Mouse (Mus musculus) spleen, adult 2 months (tissue): ENCODE measurements around the gene Rab33b. TPM values are rescaled to one million over a fixed set of nuclear protein-coding genes. Genes with fewer than 3 reads are reported as not detected.

ENCODE experiments used
- DNase-seq, 2 experiments: peaks; one replicate each; pipeline versions ENCODE4 v3.0.0 to v3.0.0-alpha.2; 2012 to 2021; ENCODE audit warnings: low spot score in 2 of 2, low read depth in 1 of 2
- H3K27ac ChIP-seq: fragments of 200-500 bp; 2 replicates; pipeline ENCODE4 v1.5.1; 2012; ENCODE audit warnings: low read length, inconsistent platforms; ENCODE audit not compliant: insufficient read depth
- H3K27me3 ChIP-seq: fragments of 200-500 bp; 2 replicates; pipeline ENCODE4 v1.6.1; 2012; ENCODE audit warnings: mild to moderate bottlenecking, moderate library complexity, low read length, inconsistent platforms; ENCODE audit not compliant: control insufficient read depth, insufficient read depth
- H3K36me3 ChIP-seq: fragments of 200-500 bp; 2 replicates; pipeline ENCODE4 v1.6.1; 2012; ENCODE audit warnings: mild to moderate bottlenecking, low read length, inconsistent platforms; ENCODE audit not compliant: control insufficient read depth, insufficient read depth
- H3K4me1 ChIP-seq: fragments of 200-500 bp; 2 replicates; pipeline ENCODE4 v1.6.1; 2011; ENCODE audit warnings: inconsistent platforms; ENCODE audit not compliant: control insufficient read depth, insufficient read depth, insufficient read length
- H3K4me3 ChIP-seq: fragments of 200-500 bp; 2 replicates; pipeline ENCODE4 v1.5.1; 2011; ENCODE audit warnings: mild to moderate bottlenecking, inconsistent platforms; ENCODE audit not compliant: insufficient read depth, insufficient read length; ENCODE audit errors: extremely low read depth
- CTCF ChIP-seq: fragments of 200-500 bp; IDR thresholded peaks from 2 replicates; pipeline ENCODE4 v1.5.1; 2011; ENCODE audit warnings: mild to moderate bottlenecking, inconsistent platforms; ENCODE audit not compliant: insufficient read depth, insufficient read length, insufficient replicate concordance; ENCODE audit errors: extremely low read depth
- POLR2A ChIP-seq: fragments of 200-500 bp; IDR thresholded peaks from 2 replicates; pipeline ENCODE4 v1.6.1; 2011; ENCODE audit warnings: low read depth, low read length, inconsistent platforms
- WGBS: fragments of 180-500 bp; shearing (Covaris S2); methylation state at CpG from one replicate; pipeline ENCODE4 v1.1.7; 2018; 5-methylcytosine and 5-hydroxymethylcytosine counted together
- polyA plus RNA-seq: library from polyadenylated mRNA; depleted of rRNA; stranded (reverse); fragments of >200 nt; gene quantifications from 2 replicates; pipeline ENCODE4 v1.2.3, GENCODE M21; 2012; rRNA removed

Gene Rab33b
- polyA plus RNA-seq, 1 experiment = 6.9 TPM

DNA sequence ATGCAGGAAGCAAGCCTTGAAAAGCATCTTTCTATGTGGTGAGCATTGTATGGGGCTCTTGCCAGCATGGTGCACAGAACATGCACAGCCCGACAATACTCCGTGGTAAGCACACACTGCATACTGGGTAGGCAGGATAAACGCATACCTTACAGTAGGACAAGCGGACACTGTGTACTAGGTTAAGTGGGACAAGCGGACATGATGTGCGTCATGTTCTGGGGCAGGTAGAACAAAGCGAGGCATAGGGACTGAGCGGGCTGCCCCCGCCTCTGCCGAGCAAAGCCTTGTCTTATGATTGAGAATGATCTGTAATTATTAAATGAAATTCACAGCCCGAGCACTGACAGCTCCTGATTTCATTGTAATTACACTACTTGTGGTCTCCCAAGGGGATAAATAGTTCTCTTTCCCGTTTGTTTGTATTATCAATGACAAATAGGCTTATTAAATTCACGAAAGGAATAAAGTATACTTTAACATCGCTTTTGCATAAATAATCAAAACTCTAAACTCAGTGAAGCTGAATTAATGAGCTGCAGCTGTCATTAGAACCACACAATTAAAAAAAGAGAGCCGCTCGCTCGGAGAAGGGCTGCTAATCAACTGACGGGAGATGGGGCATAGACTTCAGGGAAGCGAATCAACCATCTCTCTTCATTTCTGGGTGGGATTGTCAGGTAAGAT lies 60.9 kb downstream of the Rab33b start:
- DNase-seq = no peak
- Histone ChIP-seq H3K27ac (no peak overlapping the region), H3K4me1 (no peaks in the 10 kb centered on the region), H3K4me3 (no peak overlapping the region), H3K36me3 (peaks cover 18% of the 10 kb centered on the region), H3K27me3 (no peaks in the 10 kb centered on the region)
- TF ChIP-seq POLR2A (no peak), CTCF (no peak)
- 94% methylated on average over 19 of the region's 19 CpGs for WGBS

Other genes with a start within 250 kb of the Rab33b start
- 36.6 and 45.7 TPM in 2 replicates for gene Elf2, start 143.3 kb upstream of the Rab33b start, polyA plus RNA-seq
- gene Mgarp, start 87.2 kb upstream of the Rab33b start, polyA plus RNA-seq = 0.36 TPM in 2 replicates
- 35.6 and 44.9 TPM in 2 replicates for gene Ndufc1, start 74.9 kb upstream of the Rab33b start, polyA plus RNA-seq
- gene Naa15, start 68.8 kb upstream of the Rab33b start, polyA plus RNA-seq = 1.7 and 2.1 TPM in 2 replicates
- gene Setd7, start 77.0 kb downstream of the Rab33b start, polyA plus RNA-seq = 11.2 and 11.4 TPM in 2 replicates
- gene Mgst2, start 176.4 kb downstream of the Rab33b start, polyA plus RNA-seq = 3.3 and 4.1 TPM in 2 replicates